Mouse (Mus musculus): ENCODE measurements around the gene Ace2.

DNA sequence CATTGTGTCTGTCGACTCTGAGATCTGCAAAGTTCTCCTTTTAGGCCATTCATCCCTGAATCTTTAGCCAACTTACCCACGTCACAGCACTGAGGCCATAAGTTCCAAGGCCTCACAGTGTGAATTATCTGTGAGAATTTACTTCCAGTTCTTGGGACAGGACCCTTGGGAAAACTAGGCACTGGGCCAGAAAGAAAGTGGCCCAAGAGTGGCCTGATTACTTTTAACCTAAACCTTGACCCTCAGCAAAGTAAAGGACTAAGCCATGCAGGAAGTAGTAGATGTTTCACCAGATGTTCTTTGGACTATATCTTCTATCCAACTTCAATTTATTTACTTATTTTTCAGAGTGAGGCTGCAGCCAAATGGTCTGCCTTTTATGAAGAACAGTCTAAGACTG is 13.6 kb downstream of the Ace2 start:
- TF ChIP-seq CTCF (IDR thresholded peaks at IDR 0.05; ENCODE audit: borderline replicate concordance, insufficient read depth, low read length) (no peak), POLR2A (IDR thresholded peaks at IDR 0.05; ENCODE audit: low read depth, low read length) (no peak)

Measured in embryonic fibroblast, embryonic 13.5 days (primary cell).